Mouse (Mus musculus) lung, embryonic 15.5 days (tissue): ENCODE data around the gene Tssk6. TPM values are rescaled to one million over a fixed set of nuclear protein-coding genes. Genes with fewer than 3 reads are reported as not detected.
A peak's percentile ranks its signal among the peaks of the same experiment; 100 is the strongest.

ENCODE experiments used
- ATAC-seq: fragments of 200-750 bp; cut with Nextera tagmentation; 2 replicates; pipeline ENCODE4 v1.8.0; 2017; ENCODE audit warnings: moderate number of reproducible peaks, borderline replicate concordance; ENCODE audit not compliant: low FRiP score, low TSS enrichment; ENCODE audit errors: extremely low read depth
- H3K27ac ChIP-seq: fragments of 300-500 bp; sonication (generic); 2 replicates; pipeline ENCODE4 v1.5.1; 2015; ENCODE audit warnings: moderate library complexity, mild to moderate bottlenecking, inconsistent platforms
- H3K27me3 ChIP-seq: fragments of 300-500 bp; sonication (generic); 2 replicates; pipeline ENCODE4 v1.6.1; 2015; ENCODE audit warnings: inconsistent platforms
- H3K36me3 ChIP-seq: fragments of 300-500 bp; sonication (generic); 2 replicates; pipeline ENCODE4 v1.6.1; 2015; ENCODE audit warnings: inconsistent platforms
- H3K4me1 ChIP-seq: fragments of 300-500 bp; sonication (generic); 2 replicates; pipeline ENCODE4 v1.6.1; 2015; ENCODE audit warnings: inconsistent platforms
- H3K4me2 ChIP-seq: fragments of 300-500 bp; sonication (generic); 2 replicates; pipeline ENCODE4 v1.6.1; 2015; ENCODE audit warnings: inconsistent platforms, mild to moderate bottlenecking, moderate library complexity
- H3K4me3 ChIP-seq: fragments of 300-500 bp; sonication (generic); 2 replicates; pipeline ENCODE4 v1.5.1; 2015; ENCODE audit warnings: mild to moderate bottlenecking, inconsistent platforms
- H3K9ac ChIP-seq: fragments of 300-500 bp; sonication (generic); 2 replicates; pipeline ENCODE4 v1.6.1; 2015; ENCODE audit warnings: inconsistent platforms
- H3K9me3 ChIP-seq: fragments of 300-500 bp; sonication (generic); 2 replicates; pipeline ENCODE4 v1.6.1; 2016; ENCODE audit warnings: inconsistent platforms
- WGBS: fragments of 180-500 bp; shearing (Covaris S2); methylation state at CpG from one replicate; pipeline ENCODE4 v1.1.7; 2015; 5-methylcytosine and 5-hydroxymethylcytosine counted together
- polyA plus RNA-seq: library from polyadenylated mRNA; unstranded; fragments of >200 nt; fragmentation: Nextera tagmentation; extraction: Ambion mirVana; gene quantifications from 2 replicates; pipeline ENCODE4 v1.2.1, GENCODE M21; 2015

The Tssk6 gene
- 2.9 and 3.7 TPM in 2 replicates for polyA plus RNA-seq

- peaks cover 31% of the 10 kb centered on the region for H3K4me1 ChIP-seq
- peak within 1 kb of the TSS; percentile 95 for H3K4me2 ChIP-seq
- peak within 1 kb of the TSS; percentile 72 for H3K4me3 ChIP-seq
- peak within 1 kb of the TSS; percentile 71 for H3K9ac ChIP-seq
- H3K27me3 ChIP-seq = no peaks in the 10 kb centered on the region
- ATAC-seq = peak; percentile 15
- H3K27ac ChIP-seq = peak within 1 kb of the TSS; percentile 90
- no peaks in the 10 kb centered on the region for H3K9me3 ChIP-seq
- 5% methylated on average over 89 of the region's 89 CpGs for WGBS
- H3K36me3 ChIP-seq = no peaks in the 10 kb centered on the region
These were observed at the start of gene Tssk6, which contains the start of the genes Ndufa13 and Yjefn3 for GRCm38 (mm10) chr8:69902163-69903062. Gene Tssk6 (plus strand): TSS chr8:69902184. Gene Ndufa13 (minus strand): TSS chr8:69902558. Gene Yjefn3 (minus strand): TSS chr8:69902712.

DNA sequence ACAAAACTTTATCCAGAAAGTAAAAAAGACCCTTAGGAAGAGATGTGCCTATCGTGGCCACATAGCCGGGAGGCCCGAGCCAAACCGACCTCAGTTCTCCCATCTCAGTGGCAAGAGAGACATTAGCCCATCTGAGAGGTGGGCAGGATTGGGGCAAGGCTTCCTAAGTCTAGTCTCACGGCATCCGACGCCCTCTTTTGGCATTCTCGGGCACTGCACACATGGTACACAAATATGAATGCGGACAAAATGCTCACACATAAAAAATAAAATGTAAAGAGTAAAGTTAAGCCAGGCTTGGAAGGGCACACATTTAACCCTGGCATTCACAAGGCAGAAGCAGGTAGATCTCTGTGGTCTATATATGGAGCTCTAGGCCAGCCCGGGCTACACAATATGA lies 48.1 kb upstream of the Tssk6 start:
- Histone ChIP-seq H3K9me3 (no peaks in the 10 kb centered on the region), H3K36me3 (no peaks in the 10 kb centered on the region), H3K27ac (no peak overlapping the region), H3K4me2 (no peak overlapping the region), H3K27me3 (no peaks in the 10 kb centered on the region), H3K4me3 (no peak overlapping the region), H3K4me1 (no peaks in the 10 kb centered on the region), H3K9ac (no peak overlapping the region)
- ATAC-seq = no peak
- WGBS = 88% methylated on average over 10 of the region's 10 CpGs

DNA sequence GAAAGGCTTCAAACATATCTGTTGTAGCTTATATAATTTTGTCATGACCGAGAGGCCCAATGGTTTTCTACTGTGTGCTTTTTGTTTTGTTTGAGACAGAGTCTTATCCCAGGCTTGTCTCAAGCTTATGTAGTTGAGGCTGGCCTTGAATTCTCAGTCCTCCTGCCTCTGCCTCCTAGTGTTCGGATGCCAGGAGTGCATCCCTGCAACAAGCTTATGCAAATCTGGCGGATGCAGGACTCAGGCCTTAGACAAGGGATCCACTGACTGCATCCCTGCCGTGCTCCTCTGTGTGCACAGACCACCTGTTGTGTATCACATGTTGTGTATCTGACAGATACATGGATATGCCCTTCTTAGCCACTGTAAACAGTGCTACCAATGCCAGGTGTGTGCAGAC lies 41.2 kb upstream of the Tssk6 start:
- WGBS = 59% methylated on average over 4 of the region's 4 CpGs
- no peak for ATAC-seq
- Histone ChIP-seq H3K4me2 (no peak overlapping the region), H3K36me3 (no peaks in the 10 kb centered on the region), H3K4me1 (no peaks in the 10 kb centered on the region), H3K27ac (no peak overlapping the region), H3K4me3 (no peak overlapping the region), H3K9me3 (no peaks in the 10 kb centered on the region), H3K9ac (no peak overlapping the region), H3K27me3 (no peaks in the 10 kb centered on the region)

- H3K27ac ChIP-seq = no peak overlapping the region
- H3K36me3 ChIP-seq = no peaks in the 10 kb centered on the region
- WGBS = 60% methylated on average over 2 of the region's 2 CpGs
These were observed 40.7 kb upstream of the Tssk6 start for GRCm38 (mm10) chr8:69861251-69861650.

GRCm38 (mm10) chr8:69863387-69864020 lies 38.5 kb upstream of the Tssk6 start:
- H3K27ac ChIP-seq = no peak overlapping the region
- H3K9ac ChIP-seq = no peak overlapping the region
- no peaks in the 10 kb centered on the region for H3K4me1 ChIP-seq
- no peak overlapping the region for H3K4me2 ChIP-seq
- no peaks in the 10 kb centered on the region for H3K9me3 ChIP-seq
- ATAC-seq = no peak
- H3K4me3 ChIP-seq = no peak overlapping the region
- 81% methylated on average over 5 of the region's 5 CpGs for WGBS
- no peaks in the 10 kb centered on the region for H3K27me3 ChIP-seq
- no peaks in the 10 kb centered on the region for H3K36me3 ChIP-seq

More at GRCm38 (mm10) chr8:69861251-69861650, 40.7 kb upstream of the Tssk6 start:
- H3K27me3 ChIP-seq = no peaks in the 10 kb centered on the region
- no peaks in the 10 kb centered on the region for H3K4me1 ChIP-seq
- H3K4me3 ChIP-seq = no peak overlapping the region
- no peak overlapping the region for H3K9ac ChIP-seq
- no peaks in the 10 kb centered on the region for H3K9me3 ChIP-seq
- H3K4me2 ChIP-seq = no peak overlapping the region
- ATAC-seq = no peak

- H3K4me3 ChIP-seq = no peak overlapping the region
- H3K9ac ChIP-seq = no peak overlapping the region
- no peak overlapping the region for H3K27ac ChIP-seq
- 60% methylated on average over 5 of the region's 5 CpGs for WGBS
- no peak overlapping the region for H3K4me2 ChIP-seq
- H3K4me1 ChIP-seq = no peaks in the 10 kb centered on the region
- H3K36me3 ChIP-seq = no peaks in the 10 kb centered on the region
- no peaks in the 10 kb centered on the region for H3K9me3 ChIP-seq
- ATAC-seq = no peak
- no peaks in the 10 kb centered on the region for H3K27me3 ChIP-seq
These were observed 37.8 kb upstream of the Tssk6 start for GRCm38 (mm10) chr8:69864180-69864579.

DNA sequence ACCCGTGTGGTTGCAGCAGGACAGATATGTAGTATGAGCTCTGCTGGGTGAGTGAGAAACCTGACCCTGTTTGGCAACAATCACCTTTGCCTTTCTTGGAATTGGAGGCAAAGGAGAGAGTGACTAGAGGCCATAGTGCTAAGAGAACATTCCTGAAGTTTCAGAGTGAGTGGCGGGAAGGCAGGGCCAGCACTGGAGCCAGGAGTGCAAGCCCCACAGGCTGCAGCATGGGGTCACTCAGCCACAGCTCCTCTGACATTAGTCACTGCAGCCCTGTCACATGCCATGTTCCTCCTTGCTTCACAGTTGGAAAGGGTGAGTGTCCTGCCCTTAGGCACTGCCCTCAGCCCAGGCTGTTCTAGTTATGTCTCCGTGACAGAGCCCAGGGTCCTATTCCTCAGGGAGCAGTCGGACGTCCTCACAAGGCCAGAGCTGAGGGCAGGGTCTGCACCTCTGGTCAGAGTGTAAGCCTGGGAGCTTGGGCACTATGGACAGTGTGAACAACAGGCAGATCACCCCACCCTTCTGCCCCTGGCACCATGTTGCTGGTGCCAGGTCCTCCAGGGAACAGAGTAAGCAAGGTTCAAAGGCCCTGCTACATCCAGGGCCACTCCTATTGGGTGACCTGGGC lies 34.2 kb upstream of the Tssk6 start:
- no peak for ATAC-seq
- Histone ChIP-seq H3K9me3 (no peaks in the 10 kb centered on the region), H3K4me2 (no peak overlapping the region), H3K4me3 (no peak overlapping the region), H3K36me3 (no peaks in the 10 kb centered on the region), H3K9ac (no peak overlapping the region), H3K4me1 (no peaks in the 10 kb centered on the region), H3K27ac (no peak overlapping the region), H3K27me3 (no peaks in the 10 kb centered on the region)
- WGBS = 62% methylated on average over 5 of the region's 5 CpGs

DNA sequence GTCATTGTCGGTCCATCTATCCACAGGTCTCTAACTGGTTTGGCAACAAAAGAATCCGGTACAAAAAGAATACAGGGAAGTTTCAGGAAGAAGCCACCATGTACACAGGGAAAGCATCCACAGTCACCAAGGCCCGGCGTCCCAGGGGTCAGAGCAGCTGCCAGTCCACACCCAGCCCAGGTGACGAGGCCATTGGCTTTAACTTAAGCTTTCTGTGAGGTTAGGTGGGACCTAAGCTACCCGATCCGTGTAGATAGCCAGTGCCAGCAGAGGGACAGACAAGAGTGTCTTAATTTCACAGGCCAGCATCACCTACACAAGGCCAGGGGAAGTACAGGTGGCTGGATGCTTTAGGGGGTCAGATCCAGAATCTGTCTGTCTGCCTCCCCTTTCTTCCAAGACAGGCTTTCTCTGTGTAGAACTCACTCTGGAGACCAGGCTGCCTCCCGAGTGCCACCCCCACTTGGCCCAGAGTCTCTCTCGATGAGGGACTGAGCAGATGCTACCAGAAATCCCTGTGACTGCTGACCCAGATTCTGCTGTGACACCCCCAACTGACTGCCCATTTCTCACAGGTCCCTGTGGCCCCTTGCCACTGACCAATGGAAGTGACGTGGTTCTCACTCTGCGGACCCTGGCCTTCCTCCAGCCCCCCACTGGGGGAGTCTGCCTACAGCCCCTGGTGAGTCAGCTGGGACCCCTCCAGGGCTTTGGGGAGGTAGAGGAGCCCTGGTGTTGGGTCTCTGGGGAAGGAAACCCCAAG lies 31.8 kb upstream of the Tssk6 start:
- 70% methylated on average over 11 of the region's 11 CpGs for WGBS
- no peaks in the 10 kb centered on the region for H3K9me3 ChIP-seq
- no peak overlapping the region for H3K4me2 ChIP-seq
- ATAC-seq = no peak
- no peak overlapping the region for H3K27ac ChIP-seq
- H3K36me3 ChIP-seq = no peaks in the 10 kb centered on the region
- no peak overlapping the region for H3K4me3 ChIP-seq
- H3K4me1 ChIP-seq = no peaks in the 10 kb centered on the region
- no peaks in the 10 kb centered on the region for H3K27me3 ChIP-seq
- no peak overlapping the region for H3K9ac ChIP-seq

DNA sequence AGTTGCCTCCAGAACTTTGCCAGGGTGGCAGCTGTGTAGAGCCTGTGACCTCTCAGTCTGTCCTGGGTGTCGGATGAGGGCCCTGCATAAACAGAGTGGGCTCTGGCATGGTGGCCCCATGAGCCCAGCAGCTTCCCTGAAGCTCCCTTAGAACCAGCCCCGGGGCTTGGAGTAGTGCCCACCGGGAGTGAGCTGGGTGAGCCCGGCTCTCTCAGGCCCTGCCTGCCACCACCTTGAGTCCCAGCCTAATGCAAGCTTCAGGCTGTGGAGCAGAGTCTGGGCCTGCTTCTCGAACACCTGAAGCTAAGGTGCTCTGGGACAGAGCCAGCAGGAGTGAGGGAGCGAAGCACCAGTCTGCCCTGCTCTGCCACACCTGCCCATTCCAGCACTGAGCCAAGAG lies 31.1 kb upstream of the Tssk6 start:
- no peak overlapping the region for H3K27ac ChIP-seq
- H3K27me3 ChIP-seq = no peaks in the 10 kb centered on the region
- ATAC-seq = no peak
- H3K9ac ChIP-seq = no peak overlapping the region
- H3K4me1 ChIP-seq = no peaks in the 10 kb centered on the region
- H3K36me3 ChIP-seq = no peaks in the 10 kb centered on the region
- no peak overlapping the region for H3K4me3 ChIP-seq
- no peaks in the 10 kb centered on the region for H3K9me3 ChIP-seq
- 75% methylated on average over 6 of the region's 6 CpGs for WGBS
- H3K4me2 ChIP-seq = no peak overlapping the region

GRCm38 (mm10) chr8:69874155-69874554 lies 27.8 kb upstream of the Tssk6 start:
- H3K4me1 ChIP-seq = no peaks in the 10 kb centered on the region
- no peak for ATAC-seq
- H3K4me2 ChIP-seq = no peak overlapping the region
- 9% methylated on average over 9 of the region's 9 CpGs for WGBS
- H3K36me3 ChIP-seq = no peaks in the 10 kb centered on the region
- H3K27ac ChIP-seq = no peak overlapping the region
- no peak overlapping the region for H3K4me3 ChIP-seq
- no peak overlapping the region for H3K9ac ChIP-seq
- H3K27me3 ChIP-seq = peaks cover 14% of the 10 kb centered on the region
- H3K9me3 ChIP-seq = no peaks in the 10 kb centered on the region

DNA sequence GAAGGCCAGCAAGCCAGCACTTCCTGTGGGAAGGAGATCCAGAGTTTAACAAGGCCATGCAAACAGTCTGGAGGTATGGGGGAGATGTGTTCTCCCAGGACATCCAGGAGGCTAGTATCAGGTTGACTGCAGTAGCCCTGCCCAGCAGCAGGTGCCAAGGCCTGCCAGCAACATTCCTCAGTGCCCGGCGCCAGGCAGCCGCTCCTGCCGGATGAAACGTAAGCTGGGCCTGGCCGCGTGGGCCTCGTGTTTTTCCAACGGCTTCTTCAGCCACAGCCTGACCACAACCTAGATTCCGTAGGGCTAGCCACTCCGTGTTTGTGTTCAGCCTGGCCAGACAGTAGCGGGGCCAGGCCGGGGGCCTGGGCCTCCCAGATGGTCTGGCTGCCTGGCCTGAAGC lies 27.3 kb upstream of the Tssk6 start:
- Histone ChIP-seq H3K9me3 (no peaks in the 10 kb centered on the region), H3K27ac (no peak overlapping the region), H3K9ac (no peak overlapping the region), H3K4me3 (no peak overlapping the region), H3K36me3 (no peaks in the 10 kb centered on the region), H3K4me1 (no peaks in the 10 kb centered on the region), H3K27me3 (peaks cover 19% of the 10 kb centered on the region), H3K4me2 (no peak overlapping the region)
- 64% methylated on average over 13 of the region's 13 CpGs for WGBS
- no peak for ATAC-seq
